Mouse (Mus musculus) MN1 (cell line): ENCODE results near the gene Asb4.
A peak's percentile ranks its signal among the peaks of the same experiment; 100 is the strongest.
"Not testable (repeated sequence)": the region's sequence is repeated elsewhere in the genome, so short reads cannot be mapped to it uniquely, and the experiment has no call there.

Source experiments
- DNase-seq: peaks from one replicate; pipeline ENCODE4 v3.0.0-alpha.2; 2016; ENCODE audit warnings: low spot score

The Asb4 gene

DNA sequence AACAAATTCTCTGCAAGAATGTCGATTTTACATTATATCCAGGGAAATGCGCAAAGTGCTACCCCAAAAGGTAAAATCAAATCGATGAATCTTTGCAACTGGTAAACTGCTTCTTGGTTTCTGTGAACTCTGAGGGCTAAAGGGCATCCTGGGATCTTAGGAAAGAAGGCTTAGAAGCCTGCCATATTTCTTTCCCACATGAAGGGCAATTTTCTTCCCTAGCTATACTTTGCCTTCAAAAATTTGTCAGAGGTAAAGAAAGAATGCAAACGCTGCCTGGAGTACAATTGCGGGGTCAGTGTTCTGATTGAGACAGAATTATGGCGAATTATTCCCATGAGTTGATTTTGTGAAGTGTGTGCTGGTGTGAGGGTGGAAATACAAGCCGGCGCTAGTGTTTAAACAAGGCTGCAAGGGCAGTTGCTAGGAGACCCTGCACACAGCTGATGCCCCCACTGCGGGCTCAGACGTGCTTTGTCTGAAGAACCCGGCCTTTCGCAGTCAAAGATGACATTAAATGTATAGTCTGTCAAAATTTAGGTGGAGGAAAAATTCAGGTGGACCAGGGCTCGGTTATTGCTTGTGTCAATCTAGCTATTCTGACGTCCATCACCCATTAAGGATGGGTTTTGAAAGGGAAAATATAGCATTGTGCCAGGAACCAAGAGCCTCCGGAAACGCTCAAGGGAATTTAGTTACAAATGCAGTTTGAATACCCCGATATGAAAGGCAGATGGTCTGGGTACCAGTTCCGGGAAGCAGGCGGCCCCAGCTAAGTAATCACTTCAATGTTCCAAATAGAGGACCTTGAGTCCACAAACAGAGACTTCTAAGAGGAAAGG lies at the start of gene Asb4:
Gene Asb4 (plus strand): TSS at position 51 of the 842 bp plus-strand sequence.
- no peak for DNase-seq

DNA sequence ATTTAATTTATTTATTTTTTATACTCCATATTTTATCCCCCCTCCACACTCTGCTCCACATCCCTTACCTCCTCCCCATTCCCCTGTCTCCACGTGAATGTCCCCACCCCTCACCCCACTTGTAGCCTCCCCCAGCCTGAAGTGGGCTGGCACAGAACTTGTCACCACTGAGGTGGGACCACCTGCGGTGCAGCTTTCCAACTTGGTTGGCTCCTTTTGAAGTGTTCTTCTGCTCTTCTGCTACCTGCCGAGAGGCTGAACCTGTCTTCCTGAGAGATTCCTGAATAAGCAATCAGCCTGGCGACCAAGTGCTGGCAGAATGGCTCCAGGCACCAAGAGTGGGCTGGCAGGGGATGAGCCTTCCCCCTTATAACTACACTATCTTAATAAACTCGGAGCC lies 49.2 kb upstream of the Asb4 start:
- DNase-seq, result no peak

DNA sequence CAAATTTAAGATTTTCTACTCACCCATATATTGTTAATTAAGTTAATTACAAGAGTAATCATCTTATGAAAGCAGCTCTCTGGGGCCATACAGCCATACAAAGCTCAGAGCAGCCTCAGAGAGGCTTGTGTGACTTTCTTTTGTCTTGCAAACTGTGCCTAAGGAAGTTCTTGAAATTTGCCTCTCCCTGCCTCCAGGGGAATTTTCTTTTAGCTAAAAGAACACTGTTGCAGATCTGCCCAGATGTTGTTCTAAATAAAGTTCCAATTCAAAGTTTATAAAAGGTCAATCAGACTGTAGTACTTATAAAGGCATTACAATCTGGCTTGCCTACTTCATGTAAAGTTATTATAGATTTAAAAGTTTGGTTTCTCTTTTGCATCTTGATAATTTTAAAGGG lies 47.2 kb upstream of the Asb4 start:
- DNase-seq, result not testable (repeated sequence)

GRCm38 (mm10) chr6:5338781-5339180 lies 44.4 kb upstream of the Asb4 start:
- not testable (repeated sequence) for DNase-seq

DNA sequence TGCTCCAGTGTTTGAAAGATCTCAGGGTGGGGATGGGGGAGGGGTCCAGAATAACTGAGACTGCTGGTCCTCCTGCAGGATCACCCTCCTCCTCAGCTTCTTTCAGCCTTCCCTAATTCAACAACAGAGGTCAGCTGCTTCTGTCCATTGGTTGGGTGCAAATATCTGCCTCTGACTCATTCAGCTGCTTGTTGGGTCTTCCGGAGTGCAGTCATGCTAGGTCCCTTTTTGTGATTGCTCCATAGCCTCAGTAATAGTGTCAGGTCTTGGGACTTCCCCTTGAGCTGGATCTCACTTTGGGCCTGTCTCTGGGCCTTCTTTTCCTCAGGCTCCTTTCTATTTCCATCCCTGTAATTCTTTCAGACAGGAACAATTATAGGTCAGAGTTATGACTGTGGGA lies 43.9 kb upstream of the Asb4 start:
- not testable (repeated sequence) for DNase-seq

GRCm38 (mm10) chr6:5344255-5344654 lies 38.9 kb upstream of the Asb4 start:
- DNase-seq, result no peak

DNA sequence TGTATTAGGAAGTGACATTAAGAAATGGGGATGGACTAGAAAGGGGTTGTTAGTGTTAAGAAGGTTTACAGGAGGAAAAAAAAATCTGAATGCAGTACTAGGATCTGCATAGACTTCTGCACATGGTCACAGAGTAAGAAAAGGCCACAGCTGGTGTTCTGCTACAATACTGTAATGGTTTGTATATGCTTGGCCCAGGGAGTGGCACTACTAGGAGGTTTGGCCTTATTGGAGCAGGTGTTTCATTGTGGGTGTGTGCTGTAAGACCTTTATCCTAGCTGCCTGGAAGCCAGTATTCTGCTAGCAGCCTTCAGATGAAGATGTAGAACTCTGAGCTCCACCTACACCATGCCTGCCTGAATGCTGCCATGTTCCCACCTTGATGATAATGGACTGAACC lies 25.3 kb upstream of the Asb4 start:
- DNase-seq, result no peak

DNA sequence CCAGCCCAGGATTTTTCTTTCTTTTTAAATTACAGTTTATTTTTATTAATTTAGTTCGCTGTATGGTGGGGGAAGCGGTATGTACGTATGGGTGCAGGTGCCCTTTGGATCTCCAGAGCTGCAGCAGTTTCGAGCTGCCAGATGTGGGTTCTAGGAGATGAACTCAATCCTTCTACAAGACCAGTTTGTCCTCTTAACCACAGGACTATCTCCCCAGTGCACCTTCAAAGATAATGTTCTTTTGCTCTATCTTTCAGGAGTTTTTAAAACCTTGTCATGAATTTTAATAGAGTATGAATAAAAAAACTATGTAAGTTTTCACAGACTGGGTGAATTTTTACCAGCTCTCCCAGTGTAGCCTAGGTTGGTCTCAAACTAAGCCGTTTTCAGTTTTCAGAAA lies 22.8 kb upstream of the Asb4 start:
- DNase-seq, result no peak

DNA sequence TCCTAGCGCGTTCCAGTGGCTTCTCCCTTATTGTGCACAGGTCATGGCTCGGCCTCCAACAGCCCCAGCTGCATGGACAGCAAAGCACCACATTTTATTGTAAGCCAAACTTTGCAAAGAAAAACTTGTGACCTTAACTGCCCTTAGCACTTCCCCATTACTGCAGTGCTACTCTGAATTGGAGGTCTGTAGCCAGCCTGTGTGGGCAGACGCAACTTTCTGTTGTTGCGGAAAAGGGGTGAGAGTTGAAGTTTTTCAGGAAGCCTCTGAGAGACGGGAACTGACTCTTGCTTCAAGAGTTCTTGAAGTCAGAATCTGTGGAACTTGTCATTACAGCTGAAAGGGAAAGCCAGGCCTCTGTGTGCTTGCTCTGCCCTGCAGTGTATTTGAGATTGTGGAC lies 21.2 kb upstream of the Asb4 start:
- DNase-seq, result no peak

- no peak for DNase-seq
Measured at GRCm38 (mm10) chr6:5365845-5366244, 17.3 kb upstream of the Asb4 start.

- no peak for DNase-seq
Measured at GRCm38 (mm10) chr6:5376884-5377283, 6.3 kb upstream of the Asb4 start.

GRCm38 (mm10) chr6:5379048-5379447 lies 4.1 kb upstream of the Asb4 start:
- no peak for DNase-seq

DNA sequence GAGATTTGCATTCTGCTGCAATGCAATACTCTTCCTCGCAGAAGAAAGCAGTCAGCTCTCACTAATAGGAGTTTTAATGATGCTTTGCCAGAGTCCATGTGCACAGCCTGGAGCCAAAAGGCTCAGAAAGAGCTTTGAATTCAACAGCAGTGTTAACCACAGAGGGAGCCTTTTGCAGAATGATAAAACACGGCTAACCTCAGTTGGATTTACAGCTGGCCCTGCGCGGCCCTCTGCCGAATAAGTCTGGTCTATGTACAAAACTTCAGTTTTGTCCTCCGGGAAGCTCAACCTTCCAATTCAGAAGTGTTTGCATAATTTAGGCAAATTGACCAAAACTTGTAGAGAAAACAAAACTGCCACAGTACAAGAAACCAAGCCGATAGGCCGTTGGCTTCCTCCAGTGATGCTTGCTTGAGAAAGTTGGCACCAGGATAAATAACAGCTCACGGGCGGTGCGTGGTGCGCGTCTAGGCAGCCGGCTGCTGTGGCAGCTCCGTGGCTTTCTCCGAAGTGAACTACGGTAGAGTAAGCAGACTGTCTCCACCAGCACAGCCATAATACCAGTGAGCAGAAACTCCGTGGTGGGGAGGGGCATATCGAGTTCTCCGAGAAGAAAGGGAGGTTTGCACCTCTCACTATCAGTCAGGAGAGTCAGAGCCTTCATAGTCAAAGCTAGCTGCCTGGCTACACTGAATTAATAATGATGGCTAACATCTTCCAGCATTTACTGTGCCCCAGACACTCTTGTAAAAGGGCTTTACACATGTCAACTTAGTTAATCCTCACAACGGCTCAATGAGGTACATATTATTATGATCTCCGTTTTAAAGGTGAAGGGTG lies 3.2 kb upstream of the Asb4 start:
- DNase-seq, result no peak

GRCm38 (mm10) chr6:5380624-5381252 lies 2.4 kb upstream of the Asb4 start:
- no peak for DNase-seq

- DNase-seq, result no peak
Measured at GRCm38 (mm10) chr6:5381918-5382582, 1.1 kb upstream of the Asb4 start.

GRCm38 (mm10) chr6:5382583-5383215 lies 487 bp upstream of the Asb4 start:
- DNase-seq, result peak; percentile 52

GRCm38 (mm10) chr6:5384178-5384490 lies 948 bp downstream of the Asb4 start:
- peak; percentile 52 for DNase-seq

DNA sequence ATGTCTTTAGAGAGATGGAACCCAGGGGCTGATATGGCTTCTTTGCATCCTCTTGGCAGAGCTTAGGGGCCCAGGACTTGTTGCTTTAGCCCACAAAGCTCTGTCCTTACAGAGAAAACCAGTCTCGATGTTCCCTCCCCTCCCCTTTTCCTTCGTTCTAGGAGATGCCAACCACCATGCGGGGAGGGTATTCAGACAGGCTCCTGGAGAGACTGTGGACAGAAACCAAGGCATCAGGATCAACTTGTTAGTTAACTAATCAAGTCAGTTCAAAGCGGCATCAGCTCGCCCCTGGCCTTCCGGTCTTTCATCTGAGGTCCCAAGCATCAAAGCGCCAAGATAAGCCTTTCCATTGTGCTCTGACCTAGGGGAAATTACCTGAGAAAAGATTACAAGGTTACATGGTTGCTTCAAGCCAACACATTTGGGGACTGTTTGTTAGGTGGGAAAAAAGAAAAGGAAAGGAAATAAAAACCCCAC lies 2.0 kb downstream of the Asb4 start:
- DNase-seq, result no peak

DNA sequence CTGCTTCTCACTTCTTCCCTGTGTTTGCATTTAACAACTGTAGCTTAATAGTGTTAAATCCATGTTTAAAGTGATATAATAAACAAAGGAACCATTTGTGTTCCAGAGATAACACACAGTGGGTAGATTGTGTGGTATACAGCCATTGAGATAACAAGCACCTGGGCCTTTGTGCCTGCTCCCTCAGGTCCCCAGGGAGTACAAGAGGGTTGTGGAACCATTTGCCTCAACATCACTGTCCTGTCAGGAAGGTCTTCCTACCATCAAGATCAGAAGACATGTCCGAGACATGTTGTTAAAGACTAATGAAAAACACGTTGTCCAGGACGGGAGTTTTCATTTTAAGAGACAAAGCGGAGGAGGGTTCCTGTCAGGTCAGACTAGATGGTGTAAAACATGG lies 3.3 kb downstream of the Asb4 start:
- DNase-seq, result no peak

DNA sequence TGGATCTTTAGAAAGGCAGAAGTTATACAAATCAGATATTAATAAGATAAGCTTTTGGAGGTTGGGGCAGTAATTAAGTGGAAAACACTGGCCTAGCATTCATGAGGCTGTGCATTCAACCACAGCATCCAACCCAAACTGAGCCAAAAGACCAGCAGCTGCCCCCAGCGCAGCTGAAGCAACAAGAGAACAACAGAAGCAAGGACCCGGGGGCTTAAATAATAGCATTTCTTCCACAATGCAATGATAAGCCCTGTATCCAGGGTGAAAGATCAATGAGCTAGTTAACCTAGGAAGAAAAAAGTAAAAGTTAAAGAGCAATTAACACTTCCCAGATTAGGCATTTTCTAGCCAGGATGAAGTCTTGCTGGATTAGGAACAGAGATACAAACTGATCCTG lies 4.2 kb downstream of the Asb4 start:
- no peak for DNase-seq

DNA sequence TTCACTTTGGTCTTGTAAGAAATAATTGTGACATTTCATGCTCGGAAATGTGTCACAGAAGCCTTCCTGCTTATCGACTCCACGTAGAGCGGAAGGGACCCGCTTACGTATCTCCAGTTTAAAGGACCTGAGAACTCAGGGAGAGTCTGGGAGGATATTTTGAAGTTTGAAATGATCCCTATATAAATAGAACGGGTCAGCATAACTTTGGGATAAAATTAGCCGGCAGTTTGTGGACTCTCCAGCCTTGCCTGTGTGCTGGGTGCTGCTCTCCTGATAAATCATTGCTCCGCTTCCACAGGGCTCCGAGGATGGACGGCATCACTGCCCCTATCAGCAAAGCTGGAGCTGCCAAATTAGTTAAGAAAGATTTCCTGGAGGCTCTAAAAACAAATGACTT lies 7.1 kb downstream of the Asb4 start:
- DNase-seq, result no peak

GRCm38 (mm10) chr6:5390952-5391351 lies 7.8 kb downstream of the Asb4 start:
- no peak for DNase-seq
